ENCODE assay signal across 7 mouse cellular contexts in genomic region chr6:114089626-114090025, GRCm38 (mm10).
DNase-seq lines count a peak whose midpoint lies in the region.

No protein-coding gene starts in this region.

- peak; percentile 34 for DNase-seq in CD4-positive helper T cell, adult 2 months (ENCODE audit: low read depth, low spot score)
- DNase-seq in MN1 (ENCODE audit: low spot score): peak; percentile 38
- DNase-seq in cerebellum, postnatal 10 days: peak; percentile 88 to 93
- DNase-seq in frontal cortex, postnatal 14 days (ENCODE audit: low spot score in 2 of 2): peak; percentile 36 to 76
- DNase-seq in kidney, postnatal 4 days: peak; percentile 74 to 75
- DNase-seq in lung, postnatal 10 days: peak; percentile 68
- DNase-seq in retina, postnatal 1 day: peak; percentile 81

Comparison
In these comparisons a context has a peak if more than half of its experiments do, and no peak if none do; other contexts are left out.
1. Peak in every context shown above with its lines: DNase-seq.
2. DNase-seq: peak in every context shown above with its lines; median percentile 90 in cerebellum, postnatal 10 days; 81 in retina, postnatal 1 day; 74 in kidney, postnatal 4 days; 68 in lung, postnatal 10 days; 56 in frontal cortex, postnatal 14 days; 38 in MN1; 34 in CD4-positive helper T cell, adult 2 months.